Mouse (Mus musculus) bone marrow macrophage, adult 2 months (primary cell): ENCODE data around the gene Cphx3.
"Not testable (repeated sequence)": the region's sequence is repeated elsewhere in the genome, so short reads cannot be mapped to it uniquely, and the experiment has no call there.

Source experiments
- CTCF ChIP-seq: IDR thresholded peaks from 2 replicates; pipeline ENCODE4 v1.5.1; 2012; ENCODE audit warnings: low read depth, mild to moderate bottlenecking, low read length, moderate library complexity
- POLR2A ChIP-seq: IDR thresholded peaks from 2 replicates; pipeline ENCODE4 v1.6.1; 2012; ENCODE audit warnings: mild to moderate bottlenecking, low read depth, low read length, borderline replicate concordance

GRCm38 (mm10) chr14:26162423-26162822 lies 80.3 kb downstream of the Cphx3 start:
- not testable (repeated sequence) for TF ChIP-seq POLR2A, CTCF
